Mouse (Mus musculus) CD4-positive helper T cell, adult 2 months (primary cell): ENCODE measurements around the gene Arhgap45.
"Not testable (repeated sequence)": the region's sequence is repeated elsewhere in the genome, so short reads cannot be mapped to it uniquely, and the experiment has no call there.

ENCODE experiments used
- DNase-seq: peaks from one replicate; pipeline ENCODE4 v3.0.0-alpha.2; 2012; ENCODE audit warnings: low read depth, missing footprints, low spot score

Gene Arhgap45

DNA sequence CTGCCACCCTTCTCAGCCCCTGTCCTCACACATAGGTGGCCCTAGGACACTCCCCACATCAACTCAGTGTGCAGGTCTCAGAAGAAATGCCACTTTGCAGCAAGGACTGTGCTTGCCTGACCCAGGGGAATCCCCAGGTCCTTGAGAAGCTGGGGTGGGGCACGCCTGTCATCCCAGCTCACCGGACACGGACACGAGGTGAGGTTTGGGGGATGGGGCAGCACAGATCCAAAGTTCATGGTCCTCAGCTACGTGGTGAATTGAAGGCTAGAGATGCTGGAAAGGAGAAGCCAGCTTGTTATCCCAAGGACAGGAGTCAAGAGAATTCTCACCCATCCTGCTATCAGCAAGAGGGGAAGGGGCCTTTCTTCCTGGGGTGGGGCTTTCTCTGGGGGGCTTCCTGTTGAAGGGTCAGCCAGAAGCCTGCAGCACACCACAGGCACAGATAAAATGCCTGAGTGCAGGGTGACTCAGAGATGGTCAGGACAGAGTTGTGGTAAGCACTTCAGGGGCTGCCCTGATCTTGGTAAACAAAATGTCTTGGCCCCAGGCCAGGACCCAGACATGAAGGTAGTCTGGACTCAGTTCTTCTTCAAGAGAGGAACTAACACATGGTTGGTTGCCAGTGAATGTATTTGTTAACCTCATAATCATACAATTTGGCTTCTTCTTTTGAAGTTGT is 16.5 kb downstream of the Arhgap45 start:
- peak; percentile 78 for DNase-seq

DNA sequence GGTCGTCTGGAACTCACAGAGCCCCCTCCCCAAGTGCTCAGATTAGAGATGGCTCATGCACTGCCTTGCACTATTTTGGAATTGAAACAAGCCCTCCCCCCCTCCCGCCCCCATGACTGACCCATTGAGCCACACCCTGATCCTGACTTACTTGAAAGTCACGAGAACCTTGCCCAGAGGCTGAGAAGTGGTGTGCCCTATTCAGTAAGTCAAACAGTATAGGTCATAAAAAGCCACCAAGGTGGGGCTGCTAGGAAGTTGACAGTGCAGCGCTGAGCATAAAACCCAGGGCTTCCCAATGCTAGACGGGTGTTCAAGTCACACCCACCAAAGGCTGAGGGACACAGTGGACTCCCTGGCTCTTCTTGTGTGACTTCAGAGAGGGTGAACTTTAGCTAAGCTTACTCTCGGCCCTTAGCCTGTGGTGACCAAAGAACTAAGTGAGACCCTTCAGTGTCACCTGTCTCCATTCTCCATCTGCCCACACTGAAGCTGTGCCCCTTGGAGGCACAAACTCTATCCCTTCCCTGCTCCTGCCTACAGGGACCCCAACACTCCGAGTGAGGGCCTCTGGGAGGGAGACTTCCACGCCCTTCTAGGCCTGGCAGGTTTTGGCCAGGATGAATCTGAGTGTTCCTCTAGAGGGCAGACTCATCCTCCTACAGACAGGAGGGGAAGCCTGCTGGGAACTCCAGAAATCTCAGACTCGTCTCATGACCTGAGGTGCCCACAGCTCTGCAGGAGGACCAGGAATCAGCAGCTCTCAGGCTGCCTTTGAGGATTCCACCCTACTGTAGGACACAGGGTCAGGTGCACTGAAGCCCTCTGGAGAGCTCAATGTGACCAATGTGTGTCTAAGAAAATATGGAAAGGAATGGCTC is 17.3 kb downstream of the Arhgap45 start:
- DNase-seq, result no peak

DNA sequence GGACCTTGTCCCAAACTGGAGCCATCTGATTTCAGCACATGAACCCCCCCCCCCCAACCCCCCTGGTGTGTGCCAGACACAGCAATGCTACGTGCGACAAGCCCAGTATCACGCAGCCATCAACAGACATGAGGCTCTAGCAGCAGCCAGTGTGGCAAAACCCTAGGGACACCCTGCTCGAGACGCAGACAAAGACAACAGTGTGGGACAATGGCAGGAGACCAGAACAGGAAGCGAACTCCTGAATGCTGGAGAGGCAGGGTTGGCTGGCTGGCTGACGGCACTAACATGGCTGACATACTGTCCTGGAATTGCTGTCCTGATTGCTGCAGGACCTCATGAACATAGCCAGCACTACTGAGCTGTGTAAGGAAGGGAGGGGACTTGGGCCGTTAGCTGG is 18.7 kb downstream of the Arhgap45 start:
- DNase-seq, result no peak

GRCm38 (mm10) chr10:80035686-80036085 is 19.2 kb downstream of the Arhgap45 start:
- no peak for DNase-seq

GRCm38 (mm10) chr10:80036832-80037231 is 20.4 kb downstream of the Arhgap45 start:
- DNase-seq, result no peak

- DNase-seq, result peak; percentile 98
These were observed 23.1 kb downstream of the Arhgap45 start, which contains the start of gene Polr2e for GRCm38 (mm10) chr10:80039559-80039979. Gene Polr2e (minus strand): TSS chr10:80039795.

DNA sequence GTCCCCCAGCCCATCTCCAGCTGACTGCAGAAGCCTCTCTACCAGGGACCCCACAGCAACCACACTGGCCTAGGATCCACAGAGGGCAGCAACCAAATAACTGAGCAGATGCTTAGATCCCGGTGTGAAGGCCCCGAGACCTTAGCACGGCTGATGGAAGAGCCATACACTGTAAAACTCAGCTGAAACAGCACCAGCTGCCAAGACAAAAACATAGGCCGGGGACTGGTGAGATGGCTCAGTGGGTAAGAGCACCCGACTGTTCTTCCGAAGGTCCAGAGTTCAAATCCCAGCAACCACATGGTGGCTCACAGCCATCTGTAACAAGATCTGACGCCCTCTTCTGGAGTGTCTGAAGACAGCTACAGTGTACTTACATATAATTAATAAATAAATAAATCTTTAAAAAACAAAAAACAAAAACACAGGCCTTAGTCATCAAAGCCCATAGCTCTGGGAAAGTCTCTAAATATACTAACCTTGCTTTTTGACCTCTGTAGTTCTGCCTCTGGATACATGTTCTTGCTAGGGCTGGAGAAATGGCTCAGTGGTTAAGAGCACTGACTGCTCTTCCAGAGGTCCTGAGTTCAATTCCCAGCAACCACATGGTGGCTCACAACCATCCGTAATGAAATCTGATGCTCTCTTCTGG is 25.1 kb downstream of the Arhgap45 start:
- not testable (repeated sequence) for DNase-seq

GRCm38 (mm10) chr10:80044087-80044486 is 27.6 kb downstream of the Arhgap45 start:
- DNase-seq, result no peak

DNA sequence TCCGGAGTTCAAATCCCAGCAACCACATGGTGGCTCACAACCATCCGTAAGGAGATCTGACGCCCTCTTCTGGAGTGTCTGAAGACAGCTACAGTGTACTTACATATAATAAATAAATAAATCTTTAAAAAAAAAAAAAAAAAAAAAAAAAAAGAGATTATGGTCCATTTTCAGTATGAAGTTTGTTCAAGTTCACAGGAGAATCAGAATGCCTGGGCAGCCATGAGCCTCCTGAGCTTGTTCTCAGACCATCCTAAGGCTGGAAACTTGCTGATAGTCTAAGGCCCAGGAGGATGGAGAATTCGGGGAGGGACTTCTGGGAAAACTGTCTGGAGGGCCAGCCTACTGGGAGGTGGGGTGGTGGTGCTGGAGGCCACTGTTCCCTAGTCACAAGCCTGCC is 28.9 kb downstream of the Arhgap45 start:
- not testable (repeated sequence) for DNase-seq

GRCm38 (mm10) chr10:80045766-80046165 is 29.3 kb downstream of the Arhgap45 start:
- no peak for DNase-seq

DNA sequence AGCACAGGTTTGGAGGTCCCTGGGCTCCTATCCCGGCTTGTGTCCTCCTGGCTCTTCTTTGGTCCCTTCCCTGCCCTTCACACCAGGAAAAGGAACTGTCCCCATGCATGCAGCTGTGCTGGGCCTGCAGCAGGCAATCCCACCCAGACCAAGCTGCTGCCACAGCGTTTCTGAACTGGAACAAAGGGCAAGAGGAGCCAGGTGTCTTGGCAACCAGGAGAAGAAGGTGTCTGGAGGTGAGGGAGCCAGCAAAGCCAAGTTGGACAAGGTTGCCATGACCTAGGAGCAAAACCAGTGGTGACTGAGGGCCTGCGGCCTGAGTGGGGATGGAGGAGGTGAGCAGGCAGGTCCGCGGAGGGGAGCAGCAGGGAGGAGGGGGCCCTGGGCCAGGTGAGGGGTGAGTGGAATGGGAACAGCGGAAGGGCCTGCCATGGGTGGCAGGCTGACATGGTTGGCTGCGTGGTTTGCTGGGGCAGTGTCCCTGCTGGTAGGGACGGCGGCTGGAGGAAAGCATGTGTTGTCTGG is 30.6 kb downstream of the Arhgap45 start, which contains the start of gene Gpx4:
TSS of gene Gpx4 (plus strand) at position 126 of the 525 bp plus-strand sequence.
- DNase-seq, result no peak

DNA sequence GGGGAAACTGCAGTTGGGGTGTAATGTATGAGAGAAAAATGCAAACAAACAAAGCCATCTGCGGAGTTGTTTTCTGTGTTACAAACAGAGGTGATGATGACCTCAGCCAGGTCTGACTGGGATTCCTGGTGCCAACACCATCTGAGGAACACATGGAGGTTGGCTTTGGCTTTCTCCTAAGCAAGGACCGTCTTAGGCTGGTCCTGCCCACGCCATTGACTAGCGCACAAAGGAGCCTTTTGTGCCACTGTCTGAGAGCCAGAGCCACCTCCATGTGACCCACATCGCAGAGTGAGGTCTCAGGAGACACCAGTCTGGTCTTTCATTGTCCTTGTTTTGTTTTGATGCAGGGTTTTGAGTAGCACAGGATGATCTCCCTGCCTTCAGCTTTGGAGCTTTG is 31.9 kb downstream of the Arhgap45 start:
- DNase-seq, result no peak

- DNase-seq, result no peak
These were observed 32.4 kb downstream of the Arhgap45 start for GRCm38 (mm10) chr10:80048834-80049233.

- no peak for DNase-seq
These were observed 33.8 kb downstream of the Arhgap45 start for GRCm38 (mm10) chr10:80050244-80050643.

GRCm38 (mm10) chr10:80050885-80051617 is 34.6 kb downstream of the Arhgap45 start:
- no peak for DNase-seq

DNA sequence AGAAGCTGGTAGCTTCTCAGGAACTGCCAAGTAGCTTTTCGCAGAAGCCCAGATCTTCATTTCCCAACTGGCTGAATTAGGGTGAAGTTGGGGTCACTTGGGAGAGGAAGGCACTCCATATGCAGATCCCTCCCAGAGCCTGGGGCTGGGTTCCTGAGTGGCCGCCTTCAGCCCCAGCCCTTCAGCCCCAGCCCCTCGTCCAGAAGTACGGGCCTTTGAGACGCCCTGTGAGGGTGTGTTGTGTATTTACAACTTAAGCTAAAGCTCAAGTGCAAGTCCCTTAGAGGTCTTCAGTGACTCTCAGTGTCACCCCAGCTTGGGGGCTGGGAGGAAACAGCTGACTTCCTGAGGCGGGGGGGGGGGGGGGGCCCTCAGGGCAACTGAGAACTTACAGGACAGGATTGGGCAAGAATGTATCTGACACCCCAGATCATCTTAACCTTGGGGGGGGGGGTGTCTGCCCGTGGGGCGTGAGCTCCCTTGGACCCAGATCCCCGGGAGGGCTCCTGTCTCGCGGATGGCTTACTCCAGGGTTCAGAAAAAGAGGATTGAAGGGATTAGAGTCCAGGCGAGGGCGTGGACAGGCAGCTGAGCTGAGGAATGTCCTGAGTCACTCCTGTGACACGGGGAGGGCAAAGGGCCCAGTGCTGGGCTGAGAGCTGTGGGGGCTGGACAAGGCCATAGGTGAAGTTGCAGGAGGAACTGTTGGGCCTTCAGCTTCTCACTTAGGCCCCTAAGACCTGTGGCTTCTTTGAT is 35.3 kb downstream of the Arhgap45 start:
- DNase-seq, result peak; percentile 48

DNA sequence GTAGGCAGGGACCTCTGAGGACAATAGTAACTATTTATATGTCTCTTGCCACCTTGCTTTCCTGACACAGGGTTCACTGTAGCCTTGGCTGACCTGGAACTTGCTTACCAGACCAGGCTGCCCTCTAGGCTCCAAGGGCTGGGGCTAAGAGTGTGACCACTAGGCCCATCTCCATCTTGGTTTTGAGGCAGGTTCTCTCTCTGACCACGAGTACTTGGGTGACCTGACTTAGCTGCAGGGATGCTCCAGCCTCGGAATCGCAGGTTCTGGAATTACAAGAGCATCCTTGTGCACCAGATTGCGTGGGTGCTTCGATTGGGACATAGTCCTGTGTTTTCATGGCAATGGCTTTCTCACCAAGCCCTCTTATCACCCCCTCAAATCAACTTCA is 35.9 kb downstream of the Arhgap45 start:
- DNase-seq, result no peak

DNA sequence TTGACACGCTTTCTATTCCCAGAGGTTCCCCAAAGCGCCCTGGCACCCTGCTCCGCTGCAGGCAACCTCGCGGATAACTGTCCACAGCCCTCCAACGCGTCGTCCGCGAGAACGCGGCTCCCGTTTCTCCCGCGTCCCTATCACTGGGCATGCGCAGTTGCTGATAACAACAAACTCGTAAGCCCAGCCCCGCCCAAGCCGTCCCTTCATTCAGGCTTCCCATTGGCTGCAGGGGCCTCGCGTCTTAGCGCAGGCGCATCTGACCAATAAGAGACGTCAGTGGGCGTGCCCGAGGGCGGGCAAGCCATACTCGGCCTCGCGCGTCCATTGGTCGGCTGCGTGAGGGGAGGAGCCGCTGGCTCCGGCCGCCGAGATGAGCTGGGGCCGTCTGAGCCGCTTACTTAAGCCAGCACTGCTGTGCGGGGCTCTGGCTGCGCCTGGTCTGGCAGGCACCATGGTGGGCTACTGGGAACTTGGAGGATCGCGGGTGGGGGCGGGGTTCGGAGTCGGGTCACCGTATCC is 36.9 kb downstream of the Arhgap45 start:
- DNase-seq, result peak; percentile 99

- peak; percentile 80 for DNase-seq
These were observed 37.7 kb downstream of the Arhgap45 start for GRCm38 (mm10) chr10:80053831-80054815.
